Mouse (Mus musculus) liver, embryonic 15.5 days (tissue): ENCODE measurements around the gene Sbno1. TPM values are rescaled to one million over a fixed set of nuclear protein-coding genes. Genes with fewer than 3 reads are reported as not detected.
A peak's percentile ranks its signal among the peaks of the same experiment; 100 is the strongest.

ENCODE experiments used
- ATAC-seq: fragments of 200-750 bp; cut with Nextera tagmentation; 2 replicates; pipeline ENCODE4 v1.8.0; 2017; ENCODE audit warnings: moderate number of reproducible peaks, mild to moderate bottlenecking, moderate library complexity; ENCODE audit not compliant: insufficient read depth
- H3K27ac ChIP-seq: fragments of 300-500 bp; sonication (generic); replicated peaks from 2 replicates; pipeline ENCODE4 v1.5.1; 2015; ENCODE audit warnings: mild to moderate bottlenecking, inconsistent platforms
- H3K27me3 ChIP-seq: fragments of 300-500 bp; sonication (generic); 2 replicates; pipeline ENCODE4 v1.6.1; 2015; ENCODE audit warnings: mild to moderate bottlenecking, inconsistent platforms
- H3K36me3 ChIP-seq: fragments of 300-500 bp; sonication (generic); replicated peaks from 2 replicates; pipeline ENCODE4 v1.6.1; 2015; ENCODE audit warnings: moderate library complexity, mild to moderate bottlenecking, inconsistent platforms
- H3K4me1 ChIP-seq: fragments of 300-500 bp; sonication (generic); replicated peaks from 2 replicates; pipeline ENCODE4 v1.6.1; 2015; ENCODE audit warnings: inconsistent platforms
- H3K4me2 ChIP-seq: fragments of 300-500 bp; sonication (generic); 2 replicates; pipeline ENCODE4 v1.6.1; 2015; ENCODE audit warnings: moderate library complexity, mild to moderate bottlenecking, inconsistent platforms
- H3K4me3 ChIP-seq: fragments of 300-500 bp; sonication (generic); replicated peaks from 2 replicates; pipeline ENCODE4 v1.5.1; 2015; ENCODE audit warnings: mild to moderate bottlenecking, inconsistent platforms
- H3K9ac ChIP-seq: fragments of 300-500 bp; sonication (generic); 2 replicates; pipeline ENCODE4 v1.6.1; 2015; ENCODE audit warnings: moderate library complexity, mild to moderate bottlenecking, inconsistent platforms
- H3K9me3 ChIP-seq: fragments of 300-500 bp; sonication (generic); replicated peaks from 2 replicates; pipeline ENCODE4 v1.6.1; 2016; ENCODE audit warnings: inconsistent platforms
- WGBS: fragments of 180-500 bp; shearing (Covaris S2); methylation state at CpG from one replicate; pipeline ENCODE4 v1.1.7; 2015; ENCODE audit warnings: mixed read lengths; ENCODE audit not compliant: insufficient replicate concordance; 5-methylcytosine and 5-hydroxymethylcytosine counted together
- polyA plus RNA-seq: library from polyadenylated mRNA; unstranded; fragments of >200 nt; fragmentation: Nextera tagmentation; extraction: Ambion mirVana; gene quantifications from 2 replicates; pipeline ENCODE4 v1.2.1, GENCODE M21; 2015

Sbno1 gene
- polyA plus RNA-seq, 1 experiment from 2014 or later = 35.3 TPM

GRCm38 (mm10) chr5:124442628-124443027 lies 16.8 kb upstream of the Sbno1 start:
- H3K4me1 ChIP-seq = peaks cover 69% of the 10 kb centered on the region
- no peaks in the 10 kb centered on the region for H3K9me3 ChIP-seq
- peak overlapping the region; percentile 78 for H3K27ac ChIP-seq
- H3K4me2 ChIP-seq = peak overlapping the region; percentile 73
- no peaks in the 10 kb centered on the region for H3K27me3 ChIP-seq
- H3K9ac ChIP-seq = 0 out of 2 replicates have a peak overlapping the region, but pooled peaks have one; percentile 30
- ATAC-seq = no peak
- peak overlapping the region; percentile 37 for H3K4me3 ChIP-seq
- H3K36me3 ChIP-seq = peaks cover 22% of the 10 kb centered on the region
- 30% methylated on average over 2 of the region's 2 CpGs for WGBS

GRCm38 (mm10) chr5:124440094-124440701 lies 14.4 kb upstream of the Sbno1 start:
- H3K4me1 ChIP-seq = peaks cover 50% of the 10 kb centered on the region
- H3K9me3 ChIP-seq = no peaks in the 10 kb centered on the region
- peaks cover 12% of the 10 kb centered on the region for H3K36me3 ChIP-seq
- WGBS = under 1% methylated on average over 30 of the region's 30 CpGs
- peak overlapping the region; percentile 88 for H3K9ac ChIP-seq
- H3K27me3 ChIP-seq = no peaks in the 10 kb centered on the region
- H3K4me2 ChIP-seq = peak overlapping the region; percentile 73
- H3K27ac ChIP-seq = peak overlapping the region; percentile 90
- peak overlapping the region; percentile 77 for H3K4me3 ChIP-seq
- peak; percentile 22 for ATAC-seq

GRCm38 (mm10) chr5:124439447-124440093 lies 13.8 kb upstream of the Sbno1 start, which contains the start of gene Kmt5a:
Kmt5a (plus strand) TSS chr5:124439930.
- H3K27me3 ChIP-seq = no peaks in the 10 kb centered on the region
- H3K9ac ChIP-seq = peak within 1 kb of the TSS; percentile 88
- no peaks in the 10 kb centered on the region for H3K9me3 ChIP-seq
- peak within 1 kb of the TSS; percentile 77 for H3K4me3 ChIP-seq
- peaks cover 12% of the 10 kb centered on the region for H3K36me3 ChIP-seq
- peaks cover 44% of the 10 kb centered on the region for H3K4me1 ChIP-seq
- H3K4me2 ChIP-seq = peak within 1 kb of the TSS; percentile 73
- peak; percentile 96 for ATAC-seq
- WGBS = under 1% methylated on average over 34 of the region's 34 CpGs
- H3K27ac ChIP-seq = peak within 1 kb of the TSS; percentile 90

GRCm38 (mm10) chr5:124438746-124439145 lies 12.9 kb upstream of the Sbno1 start:
- peak overlapping the region; percentile 77 for H3K4me3 ChIP-seq
- WGBS = 49% methylated on average over 5 of the region's 5 CpGs
- H3K36me3 ChIP-seq = peaks cover 12% of the 10 kb centered on the region
- H3K27me3 ChIP-seq = no peaks in the 10 kb centered on the region
- H3K27ac ChIP-seq = peak overlapping the region; percentile 69
- peak overlapping the region; percentile 73 for H3K4me2 ChIP-seq
- H3K9ac ChIP-seq = peak overlapping the region; percentile 26
- no peaks in the 10 kb centered on the region for H3K9me3 ChIP-seq
- ATAC-seq = no peak
- peaks cover 36% of the 10 kb centered on the region for H3K4me1 ChIP-seq

GRCm38 (mm10) chr5:124438229-124438628 lies 12.4 kb upstream of the Sbno1 start:
- Histone ChIP-seq H3K4me3 (peak overlapping the region; percentile 77; the same call in 1 of the 2 replicates), H3K9me3 (no peaks in the 10 kb centered on the region), H3K27ac (peak overlapping the region; percentile 69), H3K9ac (peak overlapping the region; percentile 26; the same call in 1 of the 2 replicates), H3K4me1 (peaks cover 32% of the 10 kb centered on the region), H3K4me2 (peak overlapping the region; percentile 73), H3K27me3 (no peaks in the 10 kb centered on the region), H3K36me3 (peaks cover 10% of the 10 kb centered on the region)
- no peak for ATAC-seq
- 74% methylated on average over 5 of the region's 5 CpGs for WGBS

- Histone ChIP-seq H3K27ac (no peak overlapping the region), H3K4me3 (no peak overlapping the region), H3K9ac (no peak overlapping the region), H3K4me2 (no peak overlapping the region), H3K36me3 (no peaks in the 10 kb centered on the region), H3K9me3 (no peaks in the 10 kb centered on the region), H3K27me3 (no peaks in the 10 kb centered on the region), H3K4me1 (peaks cover under 1% of the 10 kb centered on the region; the same call in 1 of the 2 replicates)
- 0 out of 2 replicates have a peak, but pooled peaks have one; percentile 4 for ATAC-seq
- WGBS = 65% methylated on average over 2 of the region's 2 CpGs
Measured at GRCm38 (mm10) chr5:124433048-124433447, 7.2 kb upstream of the Sbno1 start.

- ATAC-seq = 0 out of 2 replicates have a peak, but pooled peaks have one; percentile 43
- no peaks in the 10 kb centered on the region for H3K27me3 ChIP-seq
- H3K4me3 ChIP-seq = no peak overlapping the region
- H3K27ac ChIP-seq = no peak overlapping the region
- no peaks in the 10 kb centered on the region for H3K9me3 ChIP-seq
- no peak overlapping the region for H3K4me2 ChIP-seq
- H3K36me3 ChIP-seq = no peaks in the 10 kb centered on the region
- no peaks in the 10 kb centered on the region for H3K4me1 ChIP-seq
- H3K9ac ChIP-seq = no peak overlapping the region
Measured at GRCm38 (mm10) chr5:124432398-124433012, 6.7 kb upstream of the Sbno1 start.

GRCm38 (mm10) chr5:124426475-124427071 lies 772 bp upstream of the Sbno1 start:
- H3K27me3 ChIP-seq = no peaks in the 10 kb centered on the region
- peak overlapping the region; percentile 92 for H3K27ac ChIP-seq
- 78% methylated on average over 10 of the region's 10 CpGs for WGBS
- no peaks in the 10 kb centered on the region for H3K9me3 ChIP-seq
- peaks cover 36% of the 10 kb centered on the region for H3K4me1 ChIP-seq
- H3K36me3 ChIP-seq = 0 out of 2 replicates have a peak, but pooled peaks cover 3% of the 10 kb centered on the region
- H3K4me2 ChIP-seq = peak overlapping the region; percentile 92
- H3K4me3 ChIP-seq = peak overlapping the region; percentile 99
- peak overlapping the region; percentile 33; the same call in 1 of the 2 replicates for H3K9ac ChIP-seq
- ATAC-seq = no peak

- Histone ChIP-seq H3K27me3 (no peaks in the 10 kb centered on the region), H3K4me3 (peak overlapping the region; percentile 99), H3K9me3 (no peaks in the 10 kb centered on the region), H3K27ac (peak overlapping the region; percentile 92), H3K36me3 (0 out of 2 replicates have a peak, but pooled peaks cover 3% of the 10 kb centered on the region), H3K4me1 (peaks cover 48% of the 10 kb centered on the region), H3K9ac (peak overlapping the region; percentile 97), H3K4me2 (peak overlapping the region; percentile 92)
- peak; percentile 33 for ATAC-seq
- WGBS = under 1% methylated on average over 62 of the region's 63 CpGs
Measured at GRCm38 (mm10) chr5:124424723-124425411, 934 bp downstream of the Sbno1 start.

- Histone ChIP-seq H3K9ac (peak overlapping the region; percentile 97), H3K27ac (peak overlapping the region; percentile 92), H3K4me1 (peaks cover 54% of the 10 kb centered on the region), H3K36me3 (0 out of 2 replicates have a peak, but pooled peaks cover 3% of the 10 kb centered on the region), H3K4me2 (peak overlapping the region; percentile 92), H3K9me3 (no peaks in the 10 kb centered on the region), H3K27me3 (no peaks in the 10 kb centered on the region), H3K4me3 (peak overlapping the region; percentile 99)
- 1% methylated on average over 14 of the region's 14 CpGs for WGBS
- ATAC-seq = no peak
Measured at GRCm38 (mm10) chr5:124424200-124424722, 1.5 kb downstream of the Sbno1 start.
